Mouse (Mus musculus) testis, adult 2 months (tissue): ENCODE results near the gene Olfr455. TPM values are rescaled to one million over a fixed set of nuclear protein-coding genes. Genes with fewer than 3 reads are reported as not detected.

Experiments
- H3K27ac ChIP-seq: fragments of 200-500 bp; 2 replicates; pipeline ENCODE4 v1.5.1; 2012; ENCODE audit warnings: low read depth, low read length; ENCODE audit not compliant: control insufficient read depth, insufficient read depth
- H3K27me3 ChIP-seq: fragments of 200-500 bp; 2 replicates; pipeline ENCODE4 v1.6.1; 2012; ENCODE audit warnings: mild to moderate bottlenecking, low read length, moderate library complexity; ENCODE audit not compliant: control insufficient read depth, insufficient read depth
- H3K36me3 ChIP-seq: fragments of 200-500 bp; 2 replicates; pipeline ENCODE4 v1.6.1; 2012; ENCODE audit warnings: mild to moderate bottlenecking, low read length; ENCODE audit not compliant: control insufficient read depth, insufficient read depth
- H3K4me1 ChIP-seq: fragments of 200-500 bp; 2 replicates; pipeline ENCODE4 v1.6.1; 2012; ENCODE audit warnings: low read length; ENCODE audit not compliant: control insufficient read depth, insufficient read depth
- H3K4me3 ChIP-seq: fragments of 200-500 bp; 2 replicates; pipeline ENCODE4 v1.5.1; 2012; ENCODE audit warnings: low read depth, mild to moderate bottlenecking, low read length, moderate library complexity, mixed read lengths; ENCODE audit not compliant: control insufficient read depth
- CTCF ChIP-seq: fragments of 200-500 bp; IDR thresholded peaks from 2 replicates; pipeline ENCODE4 v1.5.1; 2012; ENCODE audit warnings: low read depth, mild to moderate bottlenecking, inconsistent platforms, low read length, moderate library complexity; ENCODE audit not compliant: control insufficient read depth, insufficient read depth, insufficient replicate concordance
- POLR2A ChIP-seq: fragments of 200-500 bp; IDR thresholded peaks from 2 replicates; pipeline ENCODE4 v1.6.1; 2012; ENCODE audit warnings: low read depth, mild to moderate bottlenecking, inconsistent platforms, low read length, moderate library complexity; ENCODE audit not compliant: control insufficient read depth
- polyA plus RNA-seq: library from polyadenylated mRNA; depleted of rRNA; stranded (reverse); fragments of >200 nt; gene quantifications from 2 replicates; pipeline ENCODE4 v1.2.3, GENCODE M21; 2012

The Olfr455 gene
- polyA plus RNA-seq, 1 experiment, result 0.15 TPM

- no peak for TF ChIP-seq POLR2A
- no peak for TF ChIP-seq CTCF
- no peak overlapping the region for H3K27ac ChIP-seq
- no peak overlapping the region for H3K4me3 ChIP-seq
- no peaks in the 10 kb centered on the region for H3K36me3 ChIP-seq
- H3K27me3 ChIP-seq, result no peaks in the 10 kb centered on the region
- H3K4me1 ChIP-seq, result no peaks in the 10 kb centered on the region
These were observed 2.5 kb downstream of the Olfr455 start for GRCm38 (mm10) chr6:42544846-42545245.

GRCm38 (mm10) chr6:42542036-42543031 lies 5.1 kb downstream of the Olfr455 start:
- TF ChIP-seq CTCF (no peak), POLR2A (no peak)
- no peak overlapping the region for H3K27ac ChIP-seq
- H3K27me3 ChIP-seq, result no peaks in the 10 kb centered on the region
- peaks cover 2% of the 10 kb centered on the region; the same call in 1 of the 2 replicates for H3K4me1 ChIP-seq
- H3K36me3 ChIP-seq, result no peaks in the 10 kb centered on the region
- no peak overlapping the region for H3K4me3 ChIP-seq

- H3K27ac ChIP-seq, result no peak overlapping the region
- TF ChIP-seq POLR2A (no peak), CTCF (no peak)
- no peak overlapping the region for H3K4me3 ChIP-seq
- H3K4me1 ChIP-seq, result peaks cover 2% of the 10 kb centered on the region; the same call in 1 of the 2 replicates
- no peaks in the 10 kb centered on the region for H3K36me3 ChIP-seq
- H3K27me3 ChIP-seq, result no peaks in the 10 kb centered on the region
These were observed 6.7 kb downstream of the Olfr455 start for GRCm38 (mm10) chr6:42540681-42541080.

GRCm38 (mm10) chr6:42539711-42540110 lies 7.7 kb downstream of the Olfr455 start:
- H3K27me3 ChIP-seq, result no peaks in the 10 kb centered on the region
- no peaks in the 10 kb centered on the region for H3K36me3 ChIP-seq
- TF ChIP-seq POLR2A (no peak), CTCF (no peak)
- no peak overlapping the region for H3K4me3 ChIP-seq
- H3K27ac ChIP-seq, result no peak overlapping the region
- H3K4me1 ChIP-seq, result peaks cover 2% of the 10 kb centered on the region; the same call in 1 of the 2 replicates

GRCm38 (mm10) chr6:42513461-42513860 lies 33.9 kb downstream of the Olfr455 start:
- TF ChIP-seq CTCF (no peak), POLR2A (no peak)
- H3K27me3 ChIP-seq, result no peaks in the 10 kb centered on the region
- no peaks in the 10 kb centered on the region for H3K36me3 ChIP-seq
- H3K4me3 ChIP-seq, result no peak overlapping the region
- H3K27ac ChIP-seq, result no peak overlapping the region
- no peaks in the 10 kb centered on the region for H3K4me1 ChIP-seq

GRCm38 (mm10) chr6:42509311-42509710 lies 38.1 kb downstream of the Olfr455 start:
- H3K36me3 ChIP-seq, result no peaks in the 10 kb centered on the region
- H3K27me3 ChIP-seq, result no peaks in the 10 kb centered on the region
- no peak overlapping the region for H3K27ac ChIP-seq
- H3K4me3 ChIP-seq, result no peak overlapping the region
- TF ChIP-seq CTCF (no peak), POLR2A (no peak)
- H3K4me1 ChIP-seq, result no peaks in the 10 kb centered on the region

GRCm38 (mm10) chr6:42503478-42503877 lies 43.9 kb downstream of the Olfr455 start:
- Histone ChIP-seq H3K36me3 (no peaks in the 10 kb centered on the region), H3K4me1 (no peaks in the 10 kb centered on the region), H3K27ac (no peak overlapping the region), H3K4me3 (no peak overlapping the region), H3K27me3 (no peaks in the 10 kb centered on the region)
- no peak for TF ChIP-seq POLR2A
- no peak for TF ChIP-seq CTCF
